Comparison of ENCODE assay signal across 8 mouse cellular contexts in the genomic region with DNA sequence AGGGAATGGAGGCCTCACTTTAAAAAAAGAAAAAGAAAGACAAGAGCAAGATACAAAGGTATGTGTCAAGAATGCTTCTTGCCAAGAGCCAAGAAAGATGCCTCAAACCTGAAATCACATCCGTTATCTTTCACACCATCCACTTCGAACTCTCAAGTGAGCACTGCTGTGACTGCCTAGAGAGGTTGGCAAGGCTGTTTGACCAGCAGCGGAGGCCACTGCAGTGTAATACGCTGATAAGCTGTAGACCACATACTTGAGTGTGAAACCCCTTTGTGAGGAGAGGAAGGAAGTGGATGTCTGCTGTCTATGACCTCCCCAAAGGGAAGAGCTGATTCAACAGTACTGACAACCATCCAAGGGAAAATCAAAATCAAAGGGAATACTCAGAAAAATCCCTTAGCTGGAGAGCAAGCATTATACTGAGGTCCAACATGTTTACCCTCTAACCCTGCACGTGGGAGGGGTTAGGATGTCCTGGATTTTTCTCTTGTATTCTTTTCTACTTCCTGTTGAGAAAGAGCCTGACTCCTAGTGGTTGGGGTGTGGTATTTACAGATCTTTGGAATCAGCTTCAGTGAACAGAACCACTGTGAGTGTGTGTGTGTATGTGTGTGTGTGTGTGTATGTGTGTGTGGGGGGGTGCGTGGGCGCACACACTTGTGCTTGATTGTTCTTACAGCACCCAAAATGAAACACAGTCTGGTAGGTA.
A peak's percentile ranks its signal among the peaks of the same experiment; 100 is the strongest.
DNase-seq lines count a peak whose midpoint lies in the region; ATAC-seq and TF ChIP-seq lines count a peak whose summit lies in the region.

No protein-coding gene starts in this region.

- TF ChIP-seq CTCF in liver, embryonic 14.5 days (IDR thresholded peaks at IDR 0.05; ENCODE audit: low read depth): peak; percentile 50

- WGBS in heart, embryonic 15.5 days: 40% methylated on average over 7 of the region's 7 CpGs
- 20% methylated on average over 7 of the region's 7 CpGs for WGBS in liver, embryonic 14.5 days (ENCODE audit: insufficient replicate concordance)

- H3K27me3 ChIP-seq in heart, embryonic 15.5 days: no peaks in the 10 kb centered on the region
- no peaks in the 10 kb centered on the region for H3K27me3 ChIP-seq in liver, embryonic 14.5 days (ENCODE audit: control insufficient read depth, insufficient read depth, low read length)

- no peak; the same call in 1 of the 2 replicates for ATAC-seq in heart, embryonic 15.5 days (replicated peaks; ENCODE audit: insufficient number of reproducible peaks, insufficient read depth, low FRiP score, low read depth)
- ATAC-seq in liver, embryonic 14.5 days (ENCODE audit: insufficient read depth): peak; percentile 28; the same call in 1 of the 2 replicates

- H3K4me1 ChIP-seq in heart, embryonic 15.5 days (replicated peaks): peaks cover 32% of the 10 kb centered on the region
- peaks cover 0 to 12% of the 10 kb centered on the region in 2 experiments; a peak in 2 of 4 replicates for H3K4me1 ChIP-seq in liver, embryonic 14.5 days (replicated peaks; ENCODE audit: control insufficient read depth in 2 of 2, insufficient read depth in 2 of 2, low read length in 1 of 2)

- H3K9ac ChIP-seq in heart, embryonic 15.5 days: no peak overlapping the region
- H3K9ac ChIP-seq in liver, embryonic 14.5 days (replicated peaks): no peak overlapping the region

- TF ChIP-seq EP300 in liver, embryonic 14.5 days (IDR thresholded peaks at IDR 0.05; ENCODE audit: low read depth): no peak

- 0 out of 2 replicates have a peak overlapping the region, but pooled peaks have one; percentile 9 for H3K27ac ChIP-seq in heart, embryonic 15.5 days
- H3K27ac ChIP-seq in liver, embryonic 14.5 days: no peak overlapping the region

- H3K4me3 ChIP-seq in heart, embryonic 15.5 days: no peak overlapping the region
- H3K4me3 ChIP-seq in liver, embryonic 14.5 days (ENCODE audit: insufficient read depth in 1 of 2, low read depth in 2 of 2, low read length in 2 of 2): no peak overlapping the region

- no peak for DNase-seq in heart, postnatal 4 days
- peak; percentile 19 for DNase-seq in 3T3-L1 (ENCODE audit: low read depth, low spot score)
- peak; percentile 27 for DNase-seq in NIH3T3 (ENCODE audit: low read depth)
- DNase-seq in liver, embryonic 14.5 days (ENCODE audit: low read depth in 3 of 3, low spot score in 3 of 3): no peak
- no peak for DNase-seq in Muller cell, postnatal 12 days (ENCODE audit: inconsistent ontology term)
- no peak for DNase-seq in spleen, postnatal 4 days (ENCODE audit: low spot score in 2 of 2)
- DNase-seq in ovary, postnatal 10 days (ENCODE audit: low spot score): no peak

- H3K9me3 ChIP-seq in heart, embryonic 15.5 days (replicated peaks): no peaks in the 10 kb centered on the region
- H3K9me3 ChIP-seq in liver, embryonic 14.5 days (ENCODE audit: control insufficient read depth, low read length): no peaks in the 10 kb centered on the region

- H3K36me3 ChIP-seq in heart, embryonic 15.5 days: no peaks in the 10 kb centered on the region
- no peaks in the 10 kb centered on the region for H3K36me3 ChIP-seq in liver, embryonic 14.5 days (replicated peaks; ENCODE audit: control insufficient read depth, insufficient read depth, low read depth)

- H3K4me2 ChIP-seq in heart, embryonic 15.5 days: no peak overlapping the region
- no peak overlapping the region for H3K4me2 ChIP-seq in liver, embryonic 14.5 days (ENCODE audit: low read depth)

Comparison
In these comparisons a context has a peak if more than half of its experiments do, and no peak if none do; other contexts are left out.
1. DNase-seq: peak in 3T3-L1 (single experiment) and NIH3T3 (single experiment); none in heart, postnatal 4 days (single experiment), liver, embryonic 14.5 days (0 of 3), Muller cell, postnatal 12 days (single experiment), spleen, postnatal 4 days (0 of 2) and ovary, postnatal 10 days (single experiment).